Mouse (Mus musculus) embryo, embryonic 10.5 days (tissue): Measurements from ENCODE around the gene Ap1ar.
"Not testable (repeated sequence)": the region's sequence is repeated elsewhere in the genome, so short reads cannot be mapped to it uniquely, and the experiment has no call there.

Experiments used
- DNase-seq: peaks from one replicate; pipeline ENCODE4 v3.0.0-alpha.2; 2015; ENCODE audit warnings: low spot score

Ap1ar gene

DNA sequence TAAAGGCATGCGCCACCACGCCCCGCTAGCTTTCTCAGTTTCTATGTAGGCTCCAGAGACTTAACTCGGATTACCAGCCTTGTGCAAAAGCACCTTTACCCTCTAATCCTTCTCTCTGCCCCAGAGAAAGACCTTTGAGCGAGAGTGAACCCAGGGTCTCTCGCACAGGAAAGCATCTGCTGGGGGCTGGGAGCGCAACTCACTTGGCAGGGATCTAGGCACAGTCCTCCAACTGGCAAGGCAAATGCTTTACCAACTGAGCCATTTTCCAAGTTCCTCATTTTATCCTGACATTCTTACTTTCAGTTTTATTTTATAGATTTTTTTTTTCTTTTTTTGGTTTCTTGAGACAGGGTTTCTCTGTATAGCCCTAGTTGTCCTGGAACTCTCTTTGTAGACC is 44.3 kb downstream of the Ap1ar start:
- DNase-seq, result no peak

DNA sequence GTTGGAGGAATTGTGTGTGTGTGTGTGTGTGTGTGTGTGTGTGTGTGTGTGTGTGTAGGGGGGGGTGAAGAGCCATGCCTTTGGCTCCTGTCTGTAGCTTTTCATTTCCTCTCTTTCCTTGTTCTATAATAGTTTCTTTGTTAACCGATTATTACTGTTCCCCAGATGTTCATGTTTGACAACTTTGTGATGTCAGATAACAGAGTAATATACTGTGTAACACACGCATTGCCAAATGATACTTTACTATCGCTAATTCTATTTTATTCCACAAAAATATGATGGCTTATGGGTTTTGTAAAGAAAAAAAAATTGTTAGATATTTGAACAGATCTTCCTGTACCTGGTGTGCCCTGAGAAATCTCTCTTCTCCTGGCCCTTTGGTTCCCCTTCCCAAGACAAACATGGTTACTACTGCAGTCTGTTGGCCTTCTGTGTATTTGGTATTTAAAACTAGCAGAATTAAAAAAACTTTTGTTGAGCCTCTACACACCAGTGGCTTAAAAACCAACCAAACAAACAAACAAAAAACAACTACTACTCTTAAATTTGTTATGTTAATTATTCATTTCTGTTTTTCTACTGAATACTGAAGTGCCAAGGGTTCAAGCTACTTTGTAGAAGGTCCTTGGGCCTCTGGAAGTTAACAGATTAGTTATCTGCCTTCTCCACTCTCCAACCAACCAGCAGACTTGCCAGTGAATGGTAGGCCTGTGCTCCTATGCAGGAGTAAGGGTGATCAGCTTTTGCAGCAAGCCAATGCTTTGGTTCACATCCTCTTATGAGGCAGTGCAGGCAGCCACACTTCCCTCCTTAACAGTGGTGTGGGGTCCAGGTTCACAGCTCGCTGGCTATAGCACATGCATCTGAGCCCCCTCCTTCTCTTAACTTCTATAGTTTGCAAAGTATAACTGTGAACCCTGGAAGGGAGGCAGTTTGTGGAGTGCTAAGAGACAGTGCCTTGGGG is 45.4 kb downstream of the Ap1ar start:
- DNase-seq, result no peak

DNA sequence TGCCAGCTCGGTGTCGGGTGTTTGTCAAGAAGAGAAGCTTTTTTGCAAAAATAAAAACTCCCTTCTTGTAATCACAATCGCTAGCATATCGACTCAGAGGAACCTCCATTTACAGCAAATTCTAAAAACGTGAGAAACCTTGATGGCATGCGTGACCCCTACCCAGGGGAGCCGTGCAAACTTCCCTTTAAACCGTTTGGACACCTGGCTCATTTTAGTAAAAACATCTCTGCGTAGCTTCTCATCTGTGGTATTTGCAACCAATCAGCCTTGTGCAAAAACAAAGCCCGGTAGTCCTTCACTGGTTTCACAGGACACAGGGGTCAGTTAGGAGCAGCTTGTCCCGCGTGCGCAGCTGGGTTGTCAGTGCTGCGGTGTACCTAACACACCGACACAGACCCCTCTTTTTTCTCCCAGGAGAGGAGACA is 46.3 kb downstream of the Ap1ar start:
- DNase-seq, result no peak

DNA sequence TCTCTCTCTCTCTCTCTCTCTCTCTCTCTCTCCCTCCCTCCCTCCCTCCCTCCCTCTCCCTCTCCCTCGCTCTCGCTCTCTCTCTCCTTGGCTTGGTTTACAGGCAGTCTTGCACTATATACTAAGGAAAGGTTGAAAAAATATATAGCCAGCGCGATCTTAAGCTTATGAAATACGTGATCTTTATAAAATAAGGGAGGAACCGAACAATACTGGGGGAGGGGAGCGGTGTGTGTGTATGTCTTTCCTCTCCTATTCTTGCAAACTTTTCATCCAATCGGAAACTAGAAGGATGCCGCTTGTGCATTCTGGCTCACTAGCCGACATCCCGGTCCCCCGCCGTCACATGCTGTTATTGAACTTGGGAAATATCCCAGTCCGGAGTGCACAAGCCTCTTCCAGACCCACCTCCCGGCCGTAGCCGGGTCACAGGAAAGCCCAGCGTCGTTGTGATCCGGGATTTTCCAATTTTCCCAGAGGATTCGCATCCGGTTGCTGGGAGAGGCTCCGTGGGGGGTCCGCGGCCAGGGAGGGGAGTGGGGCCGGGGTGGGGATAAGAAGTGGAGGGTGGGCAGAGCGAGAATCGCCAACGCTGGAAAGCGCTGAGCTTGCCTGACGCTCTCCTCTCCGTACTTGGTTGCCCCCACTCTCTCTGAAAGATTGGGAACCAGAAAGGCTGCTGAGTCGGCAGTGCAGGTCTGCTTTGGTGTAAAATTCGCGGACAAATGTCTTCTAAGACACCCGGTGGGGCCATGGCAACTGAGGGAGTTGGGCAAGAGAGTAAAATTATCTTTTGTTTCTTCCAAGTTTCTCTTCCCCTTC is 46.9 kb downstream of the Ap1ar start:
- peak; percentile 75 for DNase-seq

DNA sequence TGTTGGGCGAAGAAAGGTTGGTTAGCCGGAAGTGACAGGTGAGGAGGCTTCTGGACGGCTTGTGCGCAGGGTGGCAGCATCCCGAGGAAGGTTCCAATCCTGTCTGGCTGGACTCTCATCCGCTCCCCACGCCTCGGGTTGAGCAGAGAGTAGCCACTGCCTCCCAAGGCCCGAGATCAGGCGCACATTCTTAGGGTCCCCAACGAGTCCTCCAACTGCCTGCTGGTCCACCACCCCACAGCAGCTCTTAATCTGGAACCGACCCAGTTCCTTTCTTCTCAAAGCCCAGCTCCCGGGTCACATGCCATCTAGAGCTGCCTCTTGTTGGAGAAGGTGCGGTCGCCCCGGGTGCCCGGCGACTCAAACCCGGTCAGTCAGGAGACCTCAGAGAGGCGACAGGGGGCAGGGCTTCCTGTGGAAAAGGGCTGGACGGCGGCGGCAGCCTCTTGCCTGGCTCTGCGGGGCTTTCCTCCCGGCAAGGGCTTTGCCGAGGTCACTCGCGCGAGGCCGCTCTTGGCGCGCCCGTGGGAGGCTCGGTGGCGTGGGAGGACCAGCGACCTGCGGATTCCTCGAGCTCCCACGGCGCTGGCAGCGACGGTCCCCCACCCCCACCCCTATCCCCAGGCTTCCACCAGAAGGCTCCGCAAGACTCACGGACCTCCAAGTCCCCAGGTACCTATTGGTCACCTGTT is 47.7 kb downstream of the Ap1ar start, which contains the start of gene Tifa:
Gene Tifa (plus strand): TSS at position 306 of the 692 bp plus-strand sequence.
- DNase-seq, result peak; percentile 68

DNA sequence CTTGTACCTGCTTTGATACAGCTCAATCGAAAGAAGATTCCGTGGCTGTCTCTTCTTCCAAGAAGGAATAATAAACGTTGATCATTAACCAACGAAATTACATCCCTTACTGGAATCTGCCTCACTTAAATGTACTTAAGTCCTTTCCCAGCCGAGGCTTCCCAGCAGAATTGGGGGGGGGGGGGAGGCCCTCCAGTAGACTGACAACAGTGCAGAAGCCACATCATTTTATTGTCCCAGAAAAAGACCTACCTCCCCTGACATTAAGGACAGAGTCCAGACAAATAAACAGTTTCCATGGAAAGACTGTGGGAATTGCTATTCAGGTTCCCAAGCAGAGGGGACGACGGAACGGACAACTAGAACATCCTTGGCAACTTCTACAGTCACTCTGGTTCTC is 48.4 kb downstream of the Ap1ar start:
- DNase-seq, result peak; percentile 17

DNA sequence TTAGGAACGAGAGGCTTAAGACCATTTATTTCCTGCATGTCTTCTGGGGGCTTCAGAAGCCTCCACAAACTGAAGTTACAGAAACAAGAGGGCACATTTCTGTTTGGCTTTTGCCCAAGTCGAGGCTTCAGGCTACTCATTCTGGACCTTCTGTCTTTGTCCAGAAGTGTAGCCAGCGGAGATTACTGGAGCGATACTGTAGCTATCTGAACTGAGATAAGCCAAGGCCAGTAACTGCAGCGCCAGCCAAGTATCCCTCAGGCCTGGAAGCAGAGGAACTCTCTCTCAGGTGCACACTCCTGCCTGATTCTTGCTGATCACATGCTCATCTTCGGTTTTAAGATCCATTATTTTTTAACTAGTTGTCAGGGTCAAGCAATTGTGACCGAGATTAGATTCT is 49.3 kb downstream of the Ap1ar start:
- DNase-seq, result no peak

DNA sequence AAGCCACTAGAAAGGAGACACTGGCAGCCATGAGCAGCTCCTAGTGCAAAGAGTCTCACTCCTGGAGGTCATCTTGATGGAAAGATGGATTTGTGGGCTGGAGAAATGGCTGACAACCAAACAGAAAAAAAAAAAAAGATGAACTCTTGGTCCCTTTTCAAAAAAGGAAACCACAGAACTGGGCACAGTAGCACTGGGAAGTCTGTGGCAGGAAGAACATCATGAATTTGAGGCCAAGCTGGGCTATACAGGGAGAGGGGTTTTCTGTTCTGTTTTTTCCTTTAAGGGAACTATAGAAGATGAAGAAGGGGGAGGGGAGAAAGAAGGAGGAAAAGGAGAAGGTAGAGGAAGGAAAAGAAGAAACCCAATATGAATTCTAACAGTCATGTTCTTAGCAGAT is 50.3 kb downstream of the Ap1ar start:
- no peak for DNase-seq

DNA sequence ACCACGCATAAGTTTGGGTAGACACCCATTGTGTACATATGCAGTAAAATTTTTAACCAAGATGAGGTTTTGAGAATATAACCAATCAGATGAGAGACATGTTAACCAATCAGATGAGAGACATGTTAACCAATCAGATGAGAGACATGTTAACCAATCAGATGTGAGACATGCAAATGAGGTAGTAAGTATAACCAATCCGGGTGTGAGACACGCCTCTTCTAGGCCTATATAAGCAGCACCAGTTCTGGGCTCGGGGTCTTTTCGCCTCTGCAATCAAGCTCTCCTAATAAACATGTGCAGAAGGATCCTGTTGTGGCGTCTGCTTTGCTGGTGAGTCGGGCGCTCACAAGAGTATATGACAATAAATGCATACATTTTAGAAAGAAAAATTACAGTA is 53.6 kb downstream of the Ap1ar start:
- DNase-seq, result not testable (repeated sequence)

DNA sequence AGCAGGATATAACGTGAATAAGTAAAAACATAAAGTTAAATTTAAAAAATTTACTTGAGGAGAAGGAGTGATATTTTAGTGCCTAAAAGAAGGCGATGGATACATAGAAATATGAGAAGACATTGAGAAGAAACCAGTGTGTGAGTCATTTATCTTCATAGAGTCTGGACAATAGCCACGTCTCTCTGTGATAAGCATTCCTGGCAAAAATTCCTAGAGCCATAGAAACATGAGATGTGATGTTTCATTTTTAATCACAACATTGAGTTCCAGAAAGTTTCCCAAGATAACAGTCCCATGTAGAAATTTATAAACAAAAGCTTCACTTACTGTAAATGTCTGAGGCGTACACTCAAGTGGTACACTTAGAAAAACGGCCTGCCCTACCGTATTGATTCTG is 54.4 kb downstream of the Ap1ar start:
- DNase-seq, result no peak

DNA sequence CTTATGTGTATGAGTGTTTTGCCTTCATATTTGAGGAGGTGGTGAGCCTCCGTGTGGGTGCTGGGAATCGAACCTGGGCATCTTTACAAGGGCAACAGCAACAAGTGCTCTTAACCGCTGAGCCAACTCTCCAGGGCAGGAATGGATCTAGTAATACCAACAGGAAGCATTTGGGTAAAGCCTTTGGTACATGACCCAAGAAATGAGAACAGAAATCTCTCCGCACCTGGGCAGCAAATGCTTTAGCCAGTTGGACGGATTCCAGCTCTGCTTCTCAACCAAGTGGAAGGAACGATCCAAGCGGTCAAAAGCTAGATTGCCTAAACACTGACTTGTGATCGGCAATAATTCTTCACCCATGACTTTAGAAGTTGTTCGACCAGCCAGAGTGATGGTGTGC is 56.4 kb downstream of the Ap1ar start:
- no peak for DNase-seq

DNA sequence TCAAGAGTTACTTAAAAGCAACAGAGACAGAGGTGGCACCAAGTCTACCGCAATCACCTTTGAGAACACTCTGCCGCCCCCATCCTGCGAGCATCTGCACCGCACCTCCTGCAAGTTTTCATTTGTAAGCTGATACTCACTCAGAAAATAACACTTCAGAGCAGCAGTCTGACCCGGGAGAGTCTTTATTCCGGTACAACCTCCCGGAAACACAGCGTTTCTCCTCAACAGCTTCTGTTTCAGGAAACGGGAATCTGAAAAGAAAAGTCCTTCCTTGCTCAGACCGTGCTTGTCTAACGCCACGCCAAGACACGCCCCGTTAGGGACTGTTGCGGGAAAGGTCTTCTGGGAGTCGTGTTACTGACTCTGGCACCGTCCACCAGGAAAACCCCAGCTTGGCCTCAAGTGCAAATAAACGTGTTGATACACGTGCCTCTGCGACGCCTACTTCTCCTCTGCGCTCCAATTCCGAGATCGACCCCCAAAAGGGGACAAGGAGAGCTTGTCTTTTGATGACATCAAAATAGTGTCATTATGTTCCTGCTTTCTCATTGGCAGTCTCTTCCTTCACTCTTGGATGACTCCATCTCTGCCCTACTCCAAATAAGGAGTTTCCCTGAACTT is 57.2 kb downstream of the Ap1ar start, which contains the start of gene Alpk1:
Gene Alpk1 (minus strand): TSS at position 507 of the 624 bp plus-strand sequence.
- peak; percentile 80 for DNase-seq

DNA sequence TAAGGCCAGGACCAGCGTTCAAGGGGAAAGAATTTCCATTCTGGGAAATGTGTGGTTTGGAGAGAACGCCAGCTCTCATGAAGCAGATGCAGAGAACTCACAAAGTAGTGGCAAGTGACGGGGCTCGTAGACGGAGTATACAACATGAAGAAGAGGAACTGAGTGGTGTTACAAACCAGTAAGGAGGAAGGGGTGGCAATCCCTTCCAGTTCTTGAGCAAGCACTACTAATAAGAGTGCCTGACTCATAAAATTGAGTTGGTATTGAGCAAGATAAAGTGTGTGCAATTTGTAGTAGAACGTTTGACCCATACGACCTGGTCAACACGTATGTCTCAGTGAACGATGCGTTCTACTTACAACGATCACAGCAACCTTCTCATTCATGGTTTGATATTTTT is 68.2 kb downstream of the Ap1ar start:
- no peak for DNase-seq

DNA sequence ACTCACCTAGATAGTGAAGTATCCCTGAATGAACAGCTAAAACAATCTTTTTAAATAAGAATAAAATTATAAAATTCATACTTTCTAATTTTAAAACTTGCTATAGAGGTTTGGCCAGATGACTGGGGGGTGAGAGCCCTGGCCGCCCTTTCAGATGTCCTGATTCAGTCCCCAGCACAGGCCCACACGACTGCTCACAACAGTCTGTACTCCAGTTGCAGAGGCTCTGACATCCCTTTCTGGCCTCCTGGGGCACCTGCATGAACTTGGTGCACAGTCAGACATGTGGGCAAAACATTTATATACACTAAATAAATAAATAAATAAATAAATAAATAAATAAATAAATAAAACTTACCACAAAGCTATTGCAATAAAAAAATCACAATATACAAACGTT is 71.4 kb downstream of the Ap1ar start:
- no peak for DNase-seq

DNA sequence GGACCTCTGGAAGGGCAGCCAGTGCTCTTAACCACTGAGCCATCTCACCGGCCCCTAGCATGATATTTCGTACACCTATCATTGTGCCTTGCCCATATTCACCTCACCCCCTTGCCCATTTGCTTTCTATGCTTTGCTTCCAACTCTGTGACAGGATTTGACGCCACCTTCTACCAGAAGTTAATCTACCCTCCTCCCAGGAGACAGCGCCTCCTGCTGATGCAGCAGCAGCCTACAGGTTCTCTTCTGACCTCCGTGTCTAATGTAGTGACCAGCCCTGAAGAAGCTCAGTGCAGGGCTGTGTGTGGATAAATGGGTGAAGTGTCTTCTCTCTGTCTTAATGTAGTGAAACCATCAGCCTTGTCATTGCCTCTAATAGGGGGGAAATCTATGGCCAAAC is 72.8 kb downstream of the Ap1ar start:
- DNase-seq, result no peak

DNA sequence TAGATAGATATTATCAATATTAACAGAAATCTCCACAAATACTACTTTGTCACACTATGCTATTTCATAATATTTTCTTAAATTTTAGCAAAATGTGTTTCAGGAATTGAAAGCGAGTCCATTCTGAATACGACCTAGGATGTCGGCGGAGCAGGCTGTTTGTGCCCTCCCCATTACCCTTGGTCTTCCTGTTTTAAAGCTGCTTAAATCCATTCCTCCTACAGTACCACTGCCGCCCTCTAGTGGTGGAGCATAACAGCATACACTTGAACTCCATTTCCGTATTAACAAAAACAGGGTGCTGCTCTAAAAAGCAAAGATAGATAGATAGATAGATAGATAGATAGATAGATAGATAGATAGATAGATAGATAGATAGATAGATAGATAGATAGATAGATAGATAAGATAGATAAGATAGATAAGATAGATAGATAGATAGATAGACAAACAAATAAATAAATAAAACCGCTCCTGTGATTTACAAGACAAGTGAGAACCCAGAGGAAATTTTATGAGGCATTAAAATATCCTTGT is 74.2 kb downstream of the Ap1ar start:
- DNase-seq, result peak; percentile 86

DNA sequence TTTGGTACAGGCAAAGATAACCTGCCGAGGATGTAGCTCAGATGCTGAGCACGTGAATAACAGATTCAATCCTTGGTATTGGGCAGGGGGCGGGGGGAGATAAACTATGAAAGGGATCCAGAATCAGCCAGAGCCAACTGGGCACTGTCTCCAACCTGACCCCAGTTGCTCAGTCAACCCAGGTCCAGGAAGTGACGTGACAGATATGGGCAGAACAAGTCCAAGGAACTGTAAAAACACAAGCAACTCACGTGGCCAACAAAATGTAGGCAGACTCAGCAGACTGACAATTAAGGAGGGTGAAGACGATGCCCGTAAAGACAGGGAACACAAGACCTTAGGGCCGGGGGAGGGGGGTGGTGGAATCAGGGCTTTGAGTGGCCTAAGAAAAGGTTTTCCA is 74.9 kb downstream of the Ap1ar start:
- no peak for DNase-seq

DNA sequence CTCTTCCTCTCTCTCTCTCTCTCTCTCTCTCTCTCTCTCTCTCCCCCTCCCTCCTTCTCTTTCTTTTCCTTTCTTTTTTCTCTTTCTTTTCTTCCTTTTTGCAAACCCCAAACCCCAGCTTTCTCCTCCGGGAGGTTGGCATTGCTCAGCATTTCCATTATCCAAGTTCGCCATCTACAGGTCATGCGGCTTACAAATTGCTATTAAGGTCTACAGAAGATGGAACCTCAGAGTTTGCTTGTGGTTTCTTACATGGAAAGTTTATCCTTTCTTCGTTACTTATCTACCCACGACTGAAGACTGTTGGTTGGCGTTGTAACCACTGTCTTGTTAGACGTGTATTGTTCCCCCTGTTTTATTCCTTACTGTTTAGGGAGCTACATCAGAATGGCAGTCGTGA is 78.1 kb downstream of the Ap1ar start:
- DNase-seq, result peak; percentile 81

DNA sequence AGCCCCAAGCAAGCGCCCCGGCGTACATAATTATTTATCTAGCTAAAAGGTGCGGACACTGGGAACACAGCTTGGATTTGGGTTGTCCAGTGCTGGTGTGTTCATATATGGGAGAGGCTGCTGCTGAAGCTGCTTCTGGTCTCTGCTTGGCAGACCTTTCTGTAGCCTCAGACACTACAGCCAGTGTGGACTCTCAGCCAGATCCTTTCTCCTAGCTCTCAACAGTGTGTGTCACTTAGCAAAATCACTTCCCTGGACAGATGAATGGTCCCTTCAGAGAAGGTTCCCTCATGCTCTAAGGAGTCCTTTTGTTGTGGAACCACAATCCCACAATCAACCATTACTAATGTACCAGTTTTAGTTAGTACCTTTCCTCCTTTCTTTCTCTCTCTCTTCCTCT is 78.5 kb downstream of the Ap1ar start:
- peak; percentile 22 for DNase-seq

DNA sequence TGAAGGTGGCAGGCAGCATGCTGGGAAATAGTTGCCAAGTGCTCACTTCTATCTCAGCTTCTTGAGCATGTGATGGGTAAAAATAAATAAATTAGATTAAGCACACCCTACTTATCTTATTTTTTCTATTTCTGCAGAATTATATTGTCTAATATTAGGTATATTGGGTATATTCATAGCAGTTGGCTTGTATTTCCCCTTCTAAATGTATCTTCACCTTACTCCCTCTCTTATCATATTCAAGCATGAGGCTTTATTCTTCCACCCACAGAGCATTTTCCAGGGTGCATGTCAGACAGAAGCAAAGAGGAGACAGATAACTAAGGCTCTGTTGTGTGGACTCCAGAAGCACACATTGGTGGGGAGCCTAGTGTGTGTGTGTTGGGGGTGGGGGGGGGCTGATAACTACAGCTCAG is 79.4 kb downstream of the Ap1ar start:
- no peak for DNase-seq
